Mouse (Mus musculus) midbrain, embryonic 16.5 days (tissue): Measurements from ENCODE around the gene Rnf152. TPM values are rescaled to one million over a fixed set of nuclear protein-coding genes. Genes with fewer than 3 reads are reported as not detected.

ENCODE experiments used
- ATAC-seq: fragments of 200-750 bp; cut with Nextera tagmentation; 2 replicates; pipeline ENCODE4 v1.8.0; 2017; ENCODE audit warnings: moderate TSS enrichment
- H3K27ac ChIP-seq: fragments of 300-500 bp; sonication (generic); 2 replicates; pipeline ENCODE4 v1.5.1; 2014; ENCODE audit warnings: mild to moderate bottlenecking, low read length, mixed read lengths
- H3K27me3 ChIP-seq: fragments of 300-500 bp; sonication (generic); 2 replicates; pipeline ENCODE4 v1.6.1; 2014; ENCODE audit warnings: low read depth, low read length, mixed read lengths; ENCODE audit not compliant: control insufficient read depth, insufficient read depth
- H3K36me3 ChIP-seq: fragments of 300-500 bp; sonication (generic); 2 replicates; pipeline ENCODE4 v1.6.1; 2014; ENCODE audit warnings: mild to moderate bottlenecking, low read length, moderate library complexity, mixed read lengths; ENCODE audit not compliant: control insufficient read depth, insufficient read depth
- H3K4me1 ChIP-seq: fragments of 300-500 bp; sonication (generic); 2 replicates; pipeline ENCODE4 v1.6.1; 2014; ENCODE audit warnings: mild to moderate bottlenecking, low read length, mixed read lengths; ENCODE audit not compliant: control insufficient read depth, insufficient read depth
- H3K4me2 ChIP-seq: fragments of 300-500 bp; sonication (generic); 2 replicates; pipeline ENCODE4 v1.6.1; 2014; ENCODE audit warnings: mild to moderate bottlenecking, low read length, mixed read lengths
- H3K4me3 ChIP-seq: fragments of 300-500 bp; sonication (generic); 2 replicates; pipeline ENCODE4 v1.5.1; 2014; ENCODE audit warnings: low read depth, mild to moderate bottlenecking, low read length, moderate library complexity, mixed read lengths
- H3K9ac ChIP-seq: fragments of 300-500 bp; sonication (generic); 2 replicates; pipeline ENCODE4 v1.6.1; 2014; ENCODE audit warnings: low read depth, low read length, mixed read lengths
- H3K9me3 ChIP-seq: fragments of 300-500 bp; sonication (generic); replicated peaks from 2 replicates; pipeline ENCODE4 v1.6.1; 2014; ENCODE audit warnings: mild to moderate bottlenecking, low read length, mixed read lengths; ENCODE audit not compliant: control insufficient read depth, poor library complexity, severe bottlenecking
- WGBS: fragments of 180-500 bp; shearing (Covaris S2); extraction: QIAGEN DNeasy Blood & Tissue Kit; methylation state at CpG from one replicate; pipeline ENCODE4 v1.1.7; 2014; 5-methylcytosine and 5-hydroxymethylcytosine counted together
- polyA plus RNA-seq: library from polyadenylated mRNA; unstranded; fragments of >200 nt; fragmentation: Nextera tagmentation; extraction: Ambion mirVana; gene quantifications from 2 replicates; pipeline ENCODE4 v1.2.1, GENCODE M21; 2015

The Rnf152 gene
- polyA plus RNA-seq, 1 experiment from 2014 or later: 29.6 TPM

- Histone ChIP-seq H3K27ac (peak overlapping the region; percentile 87), H3K27me3 (no peaks in the 10 kb centered on the region), H3K9ac (peak overlapping the region; percentile 89), H3K36me3 (no peaks in the 10 kb centered on the region), H3K4me1 (peaks cover 11% of the 10 kb centered on the region), H3K4me3 (peak overlapping the region; percentile 78), H3K9me3 (no peaks in the 10 kb centered on the region), H3K4me2 (peak overlapping the region; percentile 76)
- WGBS: 5% methylated on average over 30 of the region's 30 CpGs
- ATAC-seq: peak; percentile 72
Observed at GRCm38 (mm10) chr1:105354901-105355891, 1.3 kb downstream of the Rnf152 start.

- H3K4me1 ChIP-seq: peaks cover 9% of the 10 kb centered on the region
- no peaks in the 10 kb centered on the region for H3K36me3 ChIP-seq
- H3K27ac ChIP-seq: no peak overlapping the region
- no peaks in the 10 kb centered on the region for H3K9me3 ChIP-seq
- no peak overlapping the region for H3K9ac ChIP-seq
- no peaks in the 10 kb centered on the region for H3K27me3 ChIP-seq
- no peak overlapping the region for H3K4me3 ChIP-seq
- no peak for ATAC-seq
- WGBS: 89% methylated on average over 4 of the region's 4 CpGs
- no peak overlapping the region for H3K4me2 ChIP-seq
Observed at GRCm38 (mm10) chr1:105351806-105352205, 4.7 kb downstream of the Rnf152 start.

GRCm38 (mm10) chr1:105342305-105342704 lies 14.2 kb downstream of the Rnf152 start:
- 88% methylated on average over 6 of the region's 6 CpGs for WGBS
- H3K4me3 ChIP-seq: no peak overlapping the region
- no peaks in the 10 kb centered on the region for H3K4me1 ChIP-seq
- H3K9me3 ChIP-seq: no peaks in the 10 kb centered on the region
- no peaks in the 10 kb centered on the region for H3K27me3 ChIP-seq
- H3K4me2 ChIP-seq: no peak overlapping the region
- no peak overlapping the region for H3K9ac ChIP-seq
- ATAC-seq: no peak
- H3K27ac ChIP-seq: no peak overlapping the region
- H3K36me3 ChIP-seq: no peaks in the 10 kb centered on the region

GRCm38 (mm10) chr1:105340943-105341342 lies 15.6 kb downstream of the Rnf152 start:
- H3K4me1 ChIP-seq: no peaks in the 10 kb centered on the region
- no peaks in the 10 kb centered on the region for H3K36me3 ChIP-seq
- H3K4me3 ChIP-seq: no peak overlapping the region
- no peak overlapping the region for H3K4me2 ChIP-seq
- no peak overlapping the region for H3K27ac ChIP-seq
- H3K9me3 ChIP-seq: no peaks in the 10 kb centered on the region
- no peak for ATAC-seq
- no peaks in the 10 kb centered on the region for H3K27me3 ChIP-seq
- no peak overlapping the region for H3K9ac ChIP-seq

- Histone ChIP-seq H3K27ac (no peak overlapping the region), H3K4me3 (no peak overlapping the region), H3K4me2 (no peak overlapping the region), H3K4me1 (no peaks in the 10 kb centered on the region), H3K9ac (no peak overlapping the region), H3K36me3 (no peaks in the 10 kb centered on the region), H3K27me3 (no peaks in the 10 kb centered on the region), H3K9me3 (no peaks in the 10 kb centered on the region)
- no peak for ATAC-seq
- 93% methylated on average over 4 of the region's 4 CpGs for WGBS
Observed at GRCm38 (mm10) chr1:105337397-105337796, 19.1 kb downstream of the Rnf152 start.

- no peak overlapping the region for H3K27ac ChIP-seq
- no peak overlapping the region for H3K4me2 ChIP-seq
- H3K9ac ChIP-seq: no peak overlapping the region
- no peak for ATAC-seq
- peaks cover 2% of the 10 kb centered on the region; the same call in 1 of the 2 replicates for H3K4me1 ChIP-seq
- H3K36me3 ChIP-seq: no peaks in the 10 kb centered on the region
- H3K9me3 ChIP-seq: no peaks in the 10 kb centered on the region
- 89% methylated on average over 5 of the region's 5 CpGs for WGBS
- H3K4me3 ChIP-seq: no peak overlapping the region
- no peaks in the 10 kb centered on the region for H3K27me3 ChIP-seq
Observed at GRCm38 (mm10) chr1:105336096-105336495, 20.4 kb downstream of the Rnf152 start.

GRCm38 (mm10) chr1:105332087-105332731 lies 24.3 kb downstream of the Rnf152 start:
- H3K9ac ChIP-seq: no peak overlapping the region
- peaks cover 2% of the 10 kb centered on the region; the same call in 1 of the 2 replicates for H3K4me1 ChIP-seq
- H3K4me2 ChIP-seq: no peak overlapping the region
- no peak overlapping the region for H3K27ac ChIP-seq
- WGBS: 64% methylated on average over 8 of the region's 8 CpGs
- H3K9me3 ChIP-seq: no peaks in the 10 kb centered on the region
- peak; percentile 24; the same call in 1 of the 2 replicates for ATAC-seq
- H3K36me3 ChIP-seq: no peaks in the 10 kb centered on the region
- no peak overlapping the region for H3K4me3 ChIP-seq
- no peaks in the 10 kb centered on the region for H3K27me3 ChIP-seq

GRCm38 (mm10) chr1:105331605-105332004 lies 24.9 kb downstream of the Rnf152 start:
- Histone ChIP-seq H3K9me3 (no peaks in the 10 kb centered on the region), H3K27me3 (no peaks in the 10 kb centered on the region), H3K4me2 (no peak overlapping the region), H3K36me3 (no peaks in the 10 kb centered on the region), H3K27ac (no peak overlapping the region), H3K9ac (no peak overlapping the region), H3K4me3 (no peak overlapping the region), H3K4me1 (peaks cover 2% of the 10 kb centered on the region; the same call in 1 of the 2 replicates)
- ATAC-seq: peak; percentile 75
- WGBS: 13% methylated on average over 5 of the region's 5 CpGs
